Mouse (Mus musculus) stomach, embryonic 15.5 days (tissue): ENCODE data around the gene Abcb6. TPM values are rescaled to one million over a fixed set of nuclear protein-coding genes. Genes with fewer than 3 reads are reported as not detected.

Experiments used
- ATAC-seq: fragments of 200-750 bp; cut with Nextera tagmentation; 2 replicates; pipeline ENCODE4 v1.8.0; 2017; ENCODE audit warnings: low read depth, moderate number of reproducible peaks, moderate TSS enrichment; ENCODE audit not compliant: insufficient read depth, low FRiP score
- H3K27ac ChIP-seq: fragments of 300-500 bp; sonication (generic); 2 replicates; pipeline ENCODE4 v1.5.1; 2015; ENCODE audit warnings: mild to moderate bottlenecking, inconsistent platforms
- H3K27me3 ChIP-seq: fragments of 300-500 bp; sonication (generic); replicated peaks from 2 replicates; pipeline ENCODE4 v1.6.1; 2015; ENCODE audit warnings: inconsistent platforms
- H3K36me3 ChIP-seq: fragments of 300-500 bp; sonication (generic); 2 replicates; pipeline ENCODE4 v1.6.1; 2015; ENCODE audit warnings: inconsistent platforms
- H3K4me1 ChIP-seq: fragments of 300-500 bp; sonication (generic); 2 replicates; pipeline ENCODE4 v1.6.1; 2015; ENCODE audit warnings: inconsistent platforms
- H3K4me2 ChIP-seq: fragments of 300-500 bp; sonication (generic); 2 replicates; pipeline ENCODE4 v1.6.1; 2015; ENCODE audit warnings: mild to moderate bottlenecking, inconsistent platforms
- H3K4me3 ChIP-seq: fragments of 300-500 bp; sonication (generic); replicated peaks from 2 replicates; pipeline ENCODE4 v1.5.1; 2015; ENCODE audit warnings: inconsistent platforms
- H3K9ac ChIP-seq: fragments of 300-500 bp; sonication (generic); 2 replicates; pipeline ENCODE4 v1.6.1; 2015; ENCODE audit warnings: inconsistent platforms
- H3K9me3 ChIP-seq: fragments of 300-500 bp; sonication (generic); 2 replicates; pipeline ENCODE4 v1.6.1; 2016; ENCODE audit warnings: inconsistent platforms
- WGBS: fragments of 180-500 bp; shearing (Covaris S2); methylation state at CpG from one replicate; pipeline ENCODE4 v1.1.7; 2015; 5-methylcytosine and 5-hydroxymethylcytosine counted together
- polyA plus RNA-seq: library from polyadenylated mRNA; unstranded; fragments of >200 nt; fragmentation: Nextera tagmentation; extraction: Ambion mirVana; gene quantifications from 2 replicates; pipeline ENCODE4 v1.2.1, GENCODE M21; 2015

Gene Abcb6
- polyA plus RNA-seq, 1 experiment from 2014 or later: 23.9 TPM

- H3K4me1 ChIP-seq: peaks cover 16% of the 10 kb centered on the region
- peaks cover 23% of the 10 kb centered on the region for H3K36me3 ChIP-seq
- peak; percentile 98 for ATAC-seq
- peak within 1 kb of the TSS; percentile 63 for H3K9ac ChIP-seq
- peak within 1 kb of the TSS; percentile 77 for H3K4me3 ChIP-seq
- peak within 1 kb of the TSS; percentile 86 for H3K27ac ChIP-seq
- 1% methylated on average over 59 of the region's 59 CpGs for WGBS
- no peaks in the 10 kb centered on the region for H3K27me3 ChIP-seq
- H3K9me3 ChIP-seq: no peaks in the 10 kb centered on the region
- peak within 1 kb of the TSS; percentile 80 for H3K4me2 ChIP-seq
Measured at GRCm38 (mm10) chr1:75168472-75169464, 11.4 kb downstream of the Abcb6 start, which contains the start of gene Zfand2b. Gene Zfand2b (plus strand): TSS chr1:75168646.

DNA sequence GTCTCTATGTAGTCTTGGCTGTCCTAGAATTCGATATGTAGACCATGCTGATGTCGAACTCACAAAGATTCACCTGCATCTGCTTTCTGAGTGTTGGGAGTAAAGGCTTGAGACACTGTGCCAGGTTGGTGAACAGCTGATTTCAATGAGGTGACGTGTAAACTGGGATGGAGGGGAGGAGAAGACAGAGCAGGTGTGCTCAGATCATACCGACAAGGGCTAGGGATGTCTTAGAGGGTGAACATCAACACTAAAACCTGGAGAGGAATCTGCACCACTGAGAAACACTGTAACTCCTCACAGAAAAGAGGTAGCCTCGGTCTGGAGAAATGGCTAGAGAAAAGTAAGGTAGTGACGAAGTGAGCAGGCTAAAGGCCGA lies 12.1 kb downstream of the Abcb6 start:
- Histone ChIP-seq H3K9ac (peak overlapping the region; percentile 23; the same call in 1 of the 2 replicates), H3K27me3 (no peaks in the 10 kb centered on the region), H3K36me3 (peaks cover 22% of the 10 kb centered on the region), H3K4me1 (peaks cover 16% of the 10 kb centered on the region), H3K4me2 (peak overlapping the region; percentile 80), H3K4me3 (peak overlapping the region; percentile 77), H3K27ac (peak overlapping the region; percentile 86), H3K9me3 (no peaks in the 10 kb centered on the region)
- ATAC-seq: peak; percentile 2; the same call in 1 of the 2 replicates
- 5% methylated on average over 7 of the region's 7 CpGs for WGBS

GRCm38 (mm10) chr1:75160256-75160617 lies 20.0 kb downstream of the Abcb6 start:
- Histone ChIP-seq H3K27me3 (no peaks in the 10 kb centered on the region), H3K4me3 (no peak overlapping the region), H3K9me3 (no peaks in the 10 kb centered on the region), H3K27ac (no peak overlapping the region), H3K9ac (no peak overlapping the region), H3K4me2 (no peak overlapping the region), H3K36me3 (no peaks in the 10 kb centered on the region), H3K4me1 (no peaks in the 10 kb centered on the region)
- 75% methylated on average over 4 of the region's 4 CpGs for WGBS
- ATAC-seq: no peak

DNA sequence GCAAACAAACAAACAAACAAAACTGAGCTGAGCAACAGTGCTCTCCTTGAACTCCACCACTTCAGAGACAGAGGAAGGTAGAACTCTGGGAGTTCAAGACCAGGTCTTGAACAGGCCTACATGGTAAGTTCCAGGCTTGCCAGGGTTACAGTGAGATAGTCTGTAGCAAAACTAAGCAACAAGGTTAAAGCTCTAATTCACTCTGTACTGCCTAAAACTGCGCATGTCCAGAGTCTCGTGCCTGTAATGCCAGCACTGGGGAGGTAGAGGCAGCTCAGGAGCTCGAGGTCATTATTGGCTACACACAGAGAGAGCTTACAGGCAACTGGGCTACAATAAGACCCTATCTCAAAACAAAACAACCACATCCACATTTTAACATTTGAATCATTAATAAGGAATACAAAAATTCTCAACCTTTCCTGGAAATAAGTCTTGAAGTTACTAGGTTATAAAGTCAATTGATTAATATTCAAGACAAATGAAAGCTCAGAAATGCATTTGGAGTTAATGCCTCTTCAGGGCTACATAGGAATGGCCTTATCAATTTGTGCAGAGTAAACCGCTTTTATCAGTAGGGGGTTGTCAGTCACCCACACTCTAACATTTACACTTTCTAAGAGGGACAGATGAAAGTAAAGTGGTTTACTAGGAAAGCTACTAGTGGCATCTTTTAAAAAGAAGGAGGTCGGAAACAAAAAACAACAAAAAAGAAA lies 20.5 kb downstream of the Abcb6 start:
- 56% methylated on average over 5 of the region's 5 CpGs for WGBS
- no peaks in the 10 kb centered on the region for H3K4me1 ChIP-seq
- no peaks in the 10 kb centered on the region for H3K9me3 ChIP-seq
- no peak overlapping the region for H3K9ac ChIP-seq
- H3K4me3 ChIP-seq: no peak overlapping the region
- H3K27me3 ChIP-seq: no peaks in the 10 kb centered on the region
- H3K4me2 ChIP-seq: no peak overlapping the region
- ATAC-seq: peak; percentile 60; the same call in 1 of the 2 replicates
- H3K36me3 ChIP-seq: no peaks in the 10 kb centered on the region
- no peak overlapping the region for H3K27ac ChIP-seq

DNA sequence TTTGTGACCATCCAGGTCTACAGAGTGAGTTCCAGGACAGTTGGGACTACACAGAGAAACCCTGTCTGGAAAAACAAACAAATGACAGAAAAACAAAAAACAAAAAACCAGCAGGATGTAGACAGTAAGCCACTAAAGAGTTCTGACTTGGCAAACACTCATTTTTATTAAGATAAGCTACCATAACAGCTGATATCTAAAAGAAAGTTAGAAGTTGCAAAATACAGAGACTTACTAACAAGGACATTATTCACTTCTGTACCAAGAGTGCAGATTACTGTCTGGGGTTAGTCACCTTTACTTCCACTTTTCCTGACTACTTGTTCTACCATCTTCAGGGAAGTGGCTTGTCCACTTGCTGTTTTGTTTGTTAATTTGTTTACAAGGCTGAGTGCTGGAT lies 21.2 kb downstream of the Abcb6 start:
- Histone ChIP-seq H3K4me2 (no peak overlapping the region), H3K4me1 (no peaks in the 10 kb centered on the region), H3K27me3 (no peaks in the 10 kb centered on the region), H3K4me3 (no peak overlapping the region), H3K9me3 (no peaks in the 10 kb centered on the region), H3K9ac (no peak overlapping the region), H3K36me3 (no peaks in the 10 kb centered on the region), H3K27ac (no peak overlapping the region)
- no peak for ATAC-seq

GRCm38 (mm10) chr1:75155837-75156236 lies 24.4 kb downstream of the Abcb6 start:
- Histone ChIP-seq H3K4me2 (no peak overlapping the region), H3K4me3 (no peak overlapping the region), H3K27me3 (no peaks in the 10 kb centered on the region), H3K9me3 (no peaks in the 10 kb centered on the region), H3K27ac (no peak overlapping the region), H3K36me3 (no peaks in the 10 kb centered on the region), H3K4me1 (no peaks in the 10 kb centered on the region), H3K9ac (no peak overlapping the region)
- no peak for ATAC-seq
- 42% methylated on average over 3 of the region's 3 CpGs for WGBS

- Histone ChIP-seq H3K9ac (no peak overlapping the region), H3K27me3 (no peaks in the 10 kb centered on the region), H3K4me2 (no peak overlapping the region), H3K4me3 (no peak overlapping the region), H3K27ac (no peak overlapping the region), H3K4me1 (peaks cover 7% of the 10 kb centered on the region), H3K9me3 (no peaks in the 10 kb centered on the region), H3K36me3 (peaks cover 35% of the 10 kb centered on the region)
- no peak for ATAC-seq
- 90% methylated on average over 4 of the region's 4 CpGs for WGBS
Measured at GRCm38 (mm10) chr1:75148727-75149126, 31.5 kb downstream of the Abcb6 start.

GRCm38 (mm10) chr1:75147411-75148135 lies 32.6 kb downstream of the Abcb6 start:
- H3K27ac ChIP-seq: no peak overlapping the region
- WGBS: 77% methylated on average over 7 of the region's 7 CpGs
- H3K9me3 ChIP-seq: no peaks in the 10 kb centered on the region
- no peak overlapping the region for H3K4me3 ChIP-seq
- H3K27me3 ChIP-seq: no peaks in the 10 kb centered on the region
- H3K4me1 ChIP-seq: peaks cover 13% of the 10 kb centered on the region
- H3K4me2 ChIP-seq: no peak overlapping the region
- no peak for ATAC-seq
- H3K9ac ChIP-seq: no peak overlapping the region
- peaks cover 35% of the 10 kb centered on the region for H3K36me3 ChIP-seq

- Histone ChIP-seq H3K27me3 (no peaks in the 10 kb centered on the region), H3K9me3 (no peaks in the 10 kb centered on the region), H3K27ac (no peak overlapping the region), H3K9ac (no peak overlapping the region), H3K4me2 (no peak overlapping the region), H3K4me3 (no peak overlapping the region), H3K36me3 (peaks cover 35% of the 10 kb centered on the region), H3K4me1 (peaks cover 17% of the 10 kb centered on the region)
- 91% methylated on average over 3 of the region's 3 CpGs for WGBS
- no peak for ATAC-seq
Measured at GRCm38 (mm10) chr1:75145589-75145988, 34.6 kb downstream of the Abcb6 start.

DNA sequence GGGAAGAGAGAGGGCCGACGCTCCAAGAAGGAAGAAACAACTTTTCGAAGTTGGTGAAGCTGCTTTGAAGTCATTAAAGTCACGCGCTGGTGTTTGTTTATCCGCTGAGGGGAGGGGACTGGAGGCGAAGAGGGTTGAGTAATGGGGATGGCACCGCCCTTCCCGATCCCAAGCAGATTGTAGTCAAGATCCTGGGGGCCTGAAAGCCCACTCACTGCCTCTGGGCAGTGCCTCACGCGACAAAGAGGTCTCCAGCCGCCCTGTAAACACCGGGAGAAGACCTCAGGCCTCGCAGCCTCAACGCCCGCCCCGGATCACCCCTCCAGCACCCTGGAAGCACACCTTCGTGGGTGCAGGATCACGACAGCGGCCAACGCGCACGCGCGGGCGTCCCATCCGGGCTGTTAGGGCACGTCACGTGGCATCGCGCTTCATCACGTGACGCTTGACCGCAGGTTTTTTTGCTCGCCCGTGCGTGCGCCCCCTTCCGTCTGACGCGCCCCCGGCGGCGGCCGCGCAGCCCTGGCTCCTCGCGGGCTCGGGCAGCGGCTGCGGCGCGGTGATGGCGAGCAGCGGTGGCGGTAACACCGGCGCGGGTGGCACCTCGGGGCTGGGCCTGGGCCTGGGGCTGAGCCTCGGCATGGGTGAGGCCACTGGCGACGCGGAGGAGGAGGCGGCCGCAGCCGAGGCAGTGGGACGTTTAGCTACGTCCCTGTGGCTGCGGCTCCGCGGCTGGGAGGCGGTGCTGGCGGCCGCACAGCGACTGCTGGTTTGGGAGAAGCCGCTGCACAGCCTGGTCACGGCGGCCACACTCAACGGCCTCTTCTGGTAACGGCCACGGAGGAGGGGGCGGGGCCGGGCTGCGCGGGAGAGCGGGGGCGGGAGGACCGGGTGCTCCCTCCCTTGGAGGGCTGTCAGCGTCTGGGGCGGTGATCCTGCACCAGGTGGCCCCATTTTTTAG lies 37.6 kb downstream of the Abcb6 start, which contains the start of the genes Cnppd1 and Retreg2:
Cnppd1 (minus strand) TSS at position 411 of the 961 bp plus-strand sequence.
Retreg2 (plus strand) TSS at position 478 of the 961 bp plus-strand sequence.
- H3K4me1 ChIP-seq: peaks cover 21% of the 10 kb centered on the region
- WGBS: under 1% methylated on average over 91 of the region's 91 CpGs
- peak within 1 kb of the TSS; percentile 97 for H3K27ac ChIP-seq
- H3K9ac ChIP-seq: peak within 1 kb of the TSS; percentile 80
- peaks cover 45% of the 10 kb centered on the region for H3K36me3 ChIP-seq
- ATAC-seq: peak; percentile 88
- H3K27me3 ChIP-seq: no peaks in the 10 kb centered on the region
- H3K9me3 ChIP-seq: no peaks in the 10 kb centered on the region
- peak within 1 kb of the TSS; percentile 94 for H3K4me3 ChIP-seq
- H3K4me2 ChIP-seq: peak within 1 kb of the TSS; percentile 91
